Mouse (Mus musculus) cerebellum, postnatal 4 days (tissue): ENCODE measurements around the gene Nepro.

Experiments used
- DNase-seq, 2 experiments: peaks; one replicate each; pipeline ENCODE4 v3.0.0; 2022; ENCODE audit warnings: low spot score in 2 of 2, mixed read lengths in 1 of 2

Gene Nepro

GRCm38 (mm10) chr16:44766320-44766892 lies 42.3 kb downstream of the Nepro start:
- DNase-seq: no peak

- DNase-seq: no peak
Measured at GRCm38 (mm10) chr16:44767506-44767905, 43.4 kb downstream of the Nepro start.

GRCm38 (mm10) chr16:44767967-44768366 lies 43.9 kb downstream of the Nepro start:
- DNase-seq: no peak

GRCm38 (mm10) chr16:44772577-44772976 lies 48.5 kb downstream of the Nepro start:
- DNase-seq: no peak

GRCm38 (mm10) chr16:44773673-44774072 lies 49.6 kb downstream of the Nepro start:
- no peak for DNase-seq

GRCm38 (mm10) chr16:44774201-44774600 lies 50.1 kb downstream of the Nepro start:
- DNase-seq: no peak

GRCm38 (mm10) chr16:44778538-44779147 lies 54.5 kb downstream of the Nepro start:
- no peak for DNase-seq

GRCm38 (mm10) chr16:44779494-44779893 lies 55.4 kb downstream of the Nepro start:
- no peak for DNase-seq

GRCm38 (mm10) chr16:44780751-44781150 lies 56.6 kb downstream of the Nepro start:
- DNase-seq: no peak
